In the genomic region with DNA sequence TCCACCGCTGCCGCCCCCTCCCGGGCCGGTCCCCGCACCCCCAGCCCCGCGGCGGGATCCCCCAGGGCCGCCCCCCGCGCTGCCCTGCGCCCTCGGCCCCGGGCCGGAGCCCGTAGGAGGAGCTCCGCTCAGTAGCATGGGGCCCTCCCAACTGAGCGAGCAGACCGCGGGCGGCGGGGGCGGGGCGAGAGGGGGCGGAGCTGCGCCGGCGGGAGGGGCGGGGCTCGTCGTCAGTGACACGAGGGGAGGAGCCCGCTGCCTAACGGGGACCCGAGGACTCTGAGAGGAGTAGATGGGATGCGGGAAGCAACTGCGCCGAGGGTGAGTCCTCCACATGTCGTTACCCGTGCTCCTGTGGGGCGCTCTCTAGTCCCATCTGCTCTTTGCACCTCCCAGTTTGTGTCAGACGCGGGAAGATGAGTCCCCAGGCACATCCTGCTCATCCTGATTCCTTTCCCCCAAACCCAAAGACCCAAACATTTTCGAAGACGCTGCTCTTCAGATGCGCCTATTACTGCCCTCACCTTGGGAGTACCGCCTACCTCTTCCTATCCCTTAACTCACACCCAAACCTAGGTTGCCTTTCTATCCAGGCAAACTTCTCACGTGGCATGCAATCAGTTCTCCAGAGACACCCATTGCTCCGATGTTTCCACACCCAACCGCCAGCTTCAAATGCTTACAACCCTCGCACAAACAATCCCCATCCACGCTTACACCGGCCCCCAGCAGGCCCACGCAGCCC, we compare ENCODE assay signal across 8 mouse cellular contexts. TPM values are rescaled to one million over a fixed set of nuclear protein-coding genes. Genes with fewer than 3 reads are reported as not detected.
DNase-seq lines count a peak whose midpoint lies in the region; ATAC-seq and TF ChIP-seq lines count a peak whose summit lies in the region.

Gene Shf, minus strand, starts transcription at position 168 of the 745 bp plus-strand sequence.

- WGBS in cerebellum, adult 2 months: 1% methylated on average over 48 of the region's 54 CpGs
- WGBS in forebrain, postnatal 0 days: 3% methylated on average over 49 of the region's 54 CpGs
- WGBS in lung, adult 2 months: under 1% methylated on average over 49 of the region's 54 CpGs

- H3K4me3 ChIP-seq in cerebellum, adult 2 months (replicated peaks; ENCODE audit: insufficient read depth, low read depth, low read length): peak within 1 kb of the TSS; percentile 96
- H3K4me3 ChIP-seq in forebrain, postnatal 0 days (ENCODE audit: low read depth, low read length): peak within 1 kb of the TSS; percentile 94
- peak within 1 kb of the TSS; percentile 74 for H3K4me3 ChIP-seq in layer of hippocampus, adult 2 months
- peak within 1 kb of the TSS; percentile 82 for H3K4me3 ChIP-seq in lung, adult 2 months (replicated peaks; ENCODE audit: extremely low read depth, low read depth, low read length)

- H3K4me1 ChIP-seq in cerebellum, adult 2 months (ENCODE audit: control insufficient read depth, insufficient read depth, low read length): peaks cover 13% of the 10 kb centered on the region
- peaks cover 20% of the 10 kb centered on the region for H3K4me1 ChIP-seq in forebrain, postnatal 0 days (ENCODE audit: insufficient read depth)
- H3K4me1 ChIP-seq in lung, adult 2 months (ENCODE audit: control insufficient read depth, insufficient read depth, low read length): no peaks in the 10 kb centered on the region

- intact Hi-C loops in heart, postnatal 36 days (cut with DNase I): loop anchor here (2.0 to 10.0 kb wide), 2 partner anchors 20 to 414 kb away; partner anchors contain the start of genes Ctdspl2 and Mageb3

- H3K36me3 ChIP-seq in forebrain, postnatal 0 days (ENCODE audit: insufficient read depth): no peaks in the 10 kb centered on the region

- DNase-seq in ES-CJ7 (ENCODE audit: low read depth, low spot score): peak; percentile 87
- peak; percentile 93 for DNase-seq in cerebellum, adult 2 months
- peak; percentile 91 for DNase-seq in forebrain, postnatal 0 days
- peak; percentile 90 to 91 for DNase-seq in heart, postnatal 36 days
- DNase-seq in layer of hippocampus, adult 2 months (ENCODE audit: low spot score in 2 of 2): peak; percentile 88 to 92
- DNase-seq in lung, adult 2 months: peak; percentile 77
- peak; percentile 89 for DNase-seq in testis, postnatal 14 days (ENCODE audit: low spot score)

- peak; percentile 91 for ATAC-seq in forebrain, postnatal 0 days
- peak; percentile 88 for ATAC-seq in neutrophil, adult 5-6 weeks (ENCODE audit: extremely low read depth, insufficient number of reproducible peaks, low FRiP score, poor library complexity, severe bottlenecking)

- H3K9me3 ChIP-seq in forebrain, postnatal 0 days (ENCODE audit: low read length): no peaks in the 10 kb centered on the region

- no peak for TF ChIP-seq CTCF in cerebellum, adult 2 months (IDR thresholded peaks at IDR 0.05; ENCODE audit: borderline replicate concordance, insufficient read depth, low read depth, low read length)
- no peak for TF ChIP-seq CTCF in forebrain, postnatal 0 days (IDR thresholded peaks at IDR 0.05; ENCODE audit: low read depth)
- no peak for TF ChIP-seq CTCF in layer of hippocampus, adult 2 months (conservative IDR thresholded peaks at IDR 0.05)
- TF ChIP-seq CTCF in lung, adult 2 months (IDR thresholded peaks at IDR 0.05; ENCODE audit: insufficient read depth, low read length): no peak

- H3K4me2 ChIP-seq in forebrain, postnatal 0 days (ENCODE audit: low read depth): peak within 1 kb of the TSS; percentile 88

- H3K27me3 ChIP-seq in cerebellum, adult 2 months (ENCODE audit: control insufficient read depth, insufficient read depth, low read length): no peaks in the 10 kb centered on the region
- H3K27me3 ChIP-seq in forebrain, postnatal 0 days (ENCODE audit: insufficient read depth, low read length): no peaks in the 10 kb centered on the region

- TF ChIP-seq POLR2A in cerebellum, adult 2 months (IDR thresholded peaks at IDR 0.05; ENCODE audit: borderline replicate concordance, insufficient read depth, low read length): peak; percentile 95; the same call in 1 of the 2 replicates
- TF ChIP-seq POLR2A in lung, adult 2 months (IDR thresholded peaks at IDR 0.05; ENCODE audit: borderline replicate concordance, extremely low read depth, low read depth, low read length): peak; percentile 61; the same call in 1 of the 2 replicates

- peak within 1 kb of the TSS; percentile 82 for H3K9ac ChIP-seq in forebrain, postnatal 0 days

- peak within 1 kb of the TSS; percentile 93 for H3K27ac ChIP-seq in cerebellum, adult 2 months (ENCODE audit: insufficient read depth, low read length)
- peak within 1 kb of the TSS; percentile 54 for H3K27ac ChIP-seq in forebrain, postnatal 0 days (ENCODE audit: low read depth, low read length)
- peak within 1 kb of the TSS; percentile 90 for H3K27ac ChIP-seq in layer of hippocampus, adult 2 months

RNA-seq across cellular contexts. Expression of gene Shf, which starts in this region (rescaled TPM):
- polyA plus RNA-seq in cerebellum, adult 2 months (2012; rRNA removed): 344 and 410 TPM in 2 replicates
- total RNA-seq in forebrain, postnatal 0 days (2014; rRNA removed): 69.3 and 70.7 TPM in 2 replicates
- 6.7 and 7.7 TPM in 2 replicates for polyA plus RNA-seq in forebrain, postnatal 0 days (2015; fragmentation: Nextera tagmentation; extraction: Ambion mirVana)
- total RNA-seq in heart, postnatal 36 days (2021): 1 to 10 TPM; 5.0 to 6.1 TPM
- 10 to 100 TPM; 61.7 to 62.6 TPM for total RNA-seq in layer of hippocampus, adult 2 months (2021)
- polyA plus RNA-seq in lung, adult 2 months (2012; rRNA removed): 4.5 and 6.4 TPM in 2 replicates
- 1.6 and 4.5 TPM in 2 replicates for total RNA-seq in neutrophil, adult 5-6 weeks (2017)

Comparison
In these comparisons a context has a peak if more than half of its experiments do, and no peak if none do; other contexts are left out.
1. Peak in every context shown above with its lines: DNase-seq, ATAC-seq, H3K4me3 ChIP-seq and H3K27ac ChIP-seq.
2. RNA of gene Shf (polyA plus RNA-seq): 344 to 410 TPM in cerebellum, adult 2 months; 6.7 to 7.7 TPM in forebrain, postnatal 0 days and 4.5 to 6.4 TPM in lung, adult 2 months; every median in the first group is over 10 times any median in the second.